Mouse (Mus musculus): ENCODE measurements around the gene Mtss1l.

DNA sequence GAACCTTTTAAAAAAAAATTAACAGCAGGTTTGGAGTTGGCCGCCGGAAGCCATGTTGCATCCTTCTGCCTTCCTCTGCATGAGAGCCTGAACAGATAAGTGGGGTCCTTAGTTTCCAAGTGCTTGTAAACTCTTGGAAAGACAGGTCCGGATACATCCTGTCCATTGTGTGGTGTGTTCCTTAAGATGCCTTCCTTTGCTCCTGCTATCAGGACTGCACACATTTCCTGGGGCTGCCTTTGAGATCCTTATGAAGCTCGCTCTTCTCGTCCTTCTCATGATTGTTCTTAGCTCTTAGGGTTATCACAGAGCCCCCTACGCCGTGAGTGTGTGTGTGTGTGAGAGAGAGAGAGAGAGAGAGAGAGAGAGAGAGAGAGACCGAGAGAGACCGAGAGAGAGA, 31.3 kb upstream of the Mtss1l start:
- TF ChIP-seq POLR2A (IDR thresholded peaks at IDR 0.05; ENCODE audit: insufficient read depth, low read length) (no peak), CTCF (IDR thresholded peaks at IDR 0.05; ENCODE audit: low read depth, low read length) (no peak)
